Mouse (Mus musculus): ENCODE data around the gene Ccdc106.

DNA sequence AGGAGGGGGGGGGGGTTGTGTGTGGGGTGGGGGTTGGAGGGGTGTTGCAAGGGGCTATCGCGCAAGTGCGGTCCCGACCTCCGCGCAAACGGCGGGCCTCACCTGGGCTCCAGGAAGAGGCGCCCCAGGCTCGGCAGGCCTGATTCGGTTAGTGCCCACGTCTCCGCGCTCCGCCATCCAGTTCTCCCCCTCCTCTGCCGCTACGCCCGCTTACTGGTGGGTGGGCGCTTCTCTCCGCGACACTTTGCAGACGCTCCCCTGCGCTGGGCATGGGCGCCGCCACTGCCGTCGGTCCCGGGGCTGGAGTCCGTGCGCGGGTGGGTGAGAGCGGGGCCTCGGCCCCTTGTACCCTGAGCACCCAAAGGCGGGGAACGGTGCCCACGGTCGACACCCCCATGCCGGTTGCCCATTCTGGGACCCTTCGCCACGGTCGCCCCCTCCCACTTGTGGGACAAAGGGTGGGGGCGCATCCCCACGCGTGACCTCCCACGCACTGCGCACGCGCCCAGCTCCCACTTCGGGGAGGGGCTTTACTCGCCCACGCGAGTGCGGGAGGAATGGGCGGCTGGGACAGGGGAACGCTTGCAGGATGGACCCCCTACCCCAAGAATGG lies 36.4 kb downstream of the Ccdc106 start:
- TF ChIP-seq CTCF (IDR thresholded peaks at IDR 0.05; ENCODE audit: low read depth) (no peak), EP300 (optimal IDR thresholded peaks at IDR 0.05) (no peak)
